Mouse (Mus musculus) cerebellum, adult 2 months (tissue): ENCODE results near the gene Pp2d1.

ENCODE experiments used
- CTCF ChIP-seq: fragments of 200-500 bp; IDR thresholded peaks from 2 replicates; pipeline ENCODE4 v1.5.1; 2011; ENCODE audit warnings: low read depth, mild to moderate bottlenecking, control low read depth, low read length, moderate library complexity, borderline replicate concordance; ENCODE audit not compliant: insufficient read depth
- POLR2A ChIP-seq: fragments of 200-500 bp; IDR thresholded peaks from 2 replicates; pipeline ENCODE4 v1.6.1; 2011; ENCODE audit warnings: low read length, control low read depth, borderline replicate concordance; ENCODE audit not compliant: insufficient read depth

GRCm38 (mm10) chr17:53566161-53566918 is 27.1 kb upstream of the Pp2d1 start, which contains the start of gene Kat2b:
- TF ChIP-seq CTCF = no peak
- TF ChIP-seq POLR2A = peak; percentile 38; the same call in 1 of the 2 replicates
